Mouse (Mus musculus) left cerebral cortex, postnatal 4 days (tissue): Measurements from ENCODE around the gene 4833420G17Rik. TPM values are rescaled to one million over a fixed set of nuclear protein-coding genes. Genes with fewer than 3 reads are reported as not detected.
"Not testable (repeated sequence)": the region's sequence is repeated elsewhere in the genome, so short reads cannot be mapped to it uniquely, and the experiment has no call there.

Experiments
- DNase-seq: peaks from one replicate; pipeline ENCODE4 v3.0.0-alpha.2; 2022
- intact Hi-C: fragments of 180-260 bp; cut with DNase I; formaldehyde crosslinking; loops from one replicate; pipeline ENCODE4 v1.15.1; 2025
- total RNA-seq, 2 experiments: library from RNA; stranded (reverse); gene quantifications; 2 replicates each; pipeline ENCODE4 v1.2.3; 2021

Gene 4833420G17Rik
- 10 to 100 TPM; 35.7 to 36.3 TPM for total RNA-seq

DNA sequence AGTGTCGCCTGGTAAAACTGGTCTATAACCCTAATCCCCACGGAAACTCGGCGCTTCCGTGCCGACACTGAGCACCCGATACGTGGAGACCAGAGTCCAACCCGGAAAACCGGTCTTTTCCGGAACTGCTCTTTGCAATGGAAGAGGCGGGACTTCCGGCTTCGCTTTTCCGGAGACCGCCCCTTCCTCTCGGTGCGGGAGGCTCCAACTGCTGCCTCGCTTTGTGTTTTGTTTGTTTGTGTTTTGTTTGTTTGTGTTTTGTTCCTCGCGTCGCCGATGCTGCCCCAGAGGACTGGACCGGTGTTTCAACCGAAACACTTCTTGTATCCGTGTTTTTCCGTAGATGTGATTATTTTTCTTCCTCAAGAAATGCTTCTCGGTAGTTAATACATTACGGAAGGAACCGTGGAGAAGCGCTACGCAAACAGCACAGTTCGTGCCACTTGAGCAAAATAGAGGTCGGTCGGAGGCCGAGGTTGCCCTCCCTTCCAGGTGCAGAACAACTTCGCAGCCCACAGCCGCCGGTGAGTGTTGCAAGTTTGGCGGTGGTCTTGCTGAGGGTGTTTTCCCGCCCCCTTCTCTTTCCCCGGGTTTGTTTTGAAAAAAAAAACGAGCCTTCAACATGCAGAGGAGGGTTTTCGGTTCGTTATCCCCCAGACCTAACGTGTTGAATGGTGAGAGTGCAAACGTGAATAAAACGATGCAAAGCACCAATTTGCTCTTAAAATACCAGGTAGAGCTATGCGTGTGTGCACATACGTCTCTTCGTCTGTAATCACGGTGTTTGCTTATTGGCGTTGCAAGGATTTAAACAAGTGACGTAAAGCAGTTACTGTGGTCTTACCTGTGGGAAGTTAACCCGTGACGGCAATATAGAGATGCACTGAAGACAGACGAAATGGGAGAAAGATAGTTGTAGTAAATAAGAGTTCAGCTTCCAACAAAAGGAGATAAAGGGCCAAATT, at the start of gene 4833420G17Rik:
Gene 4833420G17Rik, plus strand, starts transcription at position 173 of the 965 bp plus-strand sequence.
- DNase-seq: peak; percentile 86
- intact Hi-C loops: no loop called here

DNA sequence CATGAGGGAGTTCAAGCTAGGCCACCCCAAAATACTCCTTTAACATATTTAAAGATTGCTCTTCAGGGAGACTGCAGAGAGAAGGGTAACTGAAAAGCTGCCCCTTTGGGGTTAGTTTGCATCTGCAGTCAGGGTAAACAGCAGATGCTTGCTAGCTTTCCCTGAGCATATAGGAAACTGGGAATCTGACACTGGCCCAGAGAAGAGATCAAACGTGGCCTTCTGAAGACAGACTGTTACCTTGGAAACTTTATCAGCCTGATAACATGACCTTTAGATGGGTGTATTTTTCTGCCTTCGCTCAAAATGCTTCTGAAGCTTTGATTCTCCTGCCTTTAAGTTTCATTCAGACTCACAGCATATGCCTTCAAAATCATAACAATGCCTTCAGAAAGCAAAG, 49.5 kb upstream of the 4833420G17Rik start:
- DNase-seq: no peak
- intact Hi-C loops: no loop called here

DNA sequence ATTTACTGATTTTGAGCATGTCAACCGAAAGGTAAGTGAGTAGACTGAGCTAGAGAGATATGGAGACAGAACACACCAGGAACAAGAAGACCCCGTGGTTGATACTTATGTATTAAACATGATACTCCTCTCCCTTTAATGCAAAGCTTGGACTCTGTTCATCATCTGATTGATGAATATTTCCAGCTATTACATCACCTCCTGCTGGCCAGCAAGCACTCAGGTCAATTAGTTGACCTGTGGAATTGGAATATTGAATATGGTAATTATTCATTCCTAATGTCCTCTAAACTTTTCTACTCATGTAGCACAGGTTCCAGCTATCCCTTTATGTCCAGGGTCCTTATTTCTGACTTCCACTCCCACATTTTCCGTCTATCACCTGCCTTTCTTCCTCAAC, 44.1 kb upstream of the 4833420G17Rik start:
- DNase-seq: no peak
- intact Hi-C loops: no loop called here

DNA sequence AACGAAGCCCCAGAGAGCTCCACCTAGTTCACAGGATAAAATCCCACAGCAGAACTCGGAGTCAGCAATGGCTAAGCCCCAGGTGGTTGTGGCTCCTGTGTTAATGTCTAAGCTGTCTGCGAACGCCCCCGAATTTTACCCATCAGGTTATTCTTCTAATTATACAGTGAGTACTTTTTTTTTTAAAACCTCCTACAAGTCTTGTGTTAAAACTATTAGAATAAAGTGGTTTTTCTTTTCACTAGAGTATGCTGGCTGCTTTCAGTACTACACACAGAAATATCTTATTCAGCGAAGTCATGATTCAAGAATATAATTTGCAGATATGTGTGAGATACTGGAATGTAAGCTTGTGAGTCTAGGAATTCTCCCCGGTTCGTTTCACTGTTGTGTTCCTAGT, 32.4 kb upstream of the 4833420G17Rik start:
- intact Hi-C loops: no loop called here
- DNase-seq: peak; percentile 5

DNA sequence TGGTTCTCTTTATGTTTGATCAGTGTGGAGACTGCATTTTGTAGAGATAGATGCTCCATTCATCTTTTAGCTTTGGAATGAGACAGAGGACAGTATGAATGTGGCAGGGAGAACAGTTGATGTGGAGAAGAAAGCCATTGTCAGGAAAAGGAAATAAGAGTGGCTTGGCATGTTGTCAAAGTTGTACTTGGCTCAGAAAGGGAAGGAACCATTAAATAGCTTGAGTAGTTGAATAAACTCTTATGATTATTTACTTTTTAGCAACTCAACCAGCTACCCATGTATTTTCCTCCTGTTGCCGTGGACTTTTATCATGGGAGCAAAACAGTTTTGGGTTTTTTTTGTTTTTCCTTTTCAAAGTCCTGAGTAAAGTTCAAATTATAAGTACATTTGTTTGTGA, 30.5 kb upstream of the 4833420G17Rik start:
- intact Hi-C loops: no loop called here
- DNase-seq: no peak

DNA sequence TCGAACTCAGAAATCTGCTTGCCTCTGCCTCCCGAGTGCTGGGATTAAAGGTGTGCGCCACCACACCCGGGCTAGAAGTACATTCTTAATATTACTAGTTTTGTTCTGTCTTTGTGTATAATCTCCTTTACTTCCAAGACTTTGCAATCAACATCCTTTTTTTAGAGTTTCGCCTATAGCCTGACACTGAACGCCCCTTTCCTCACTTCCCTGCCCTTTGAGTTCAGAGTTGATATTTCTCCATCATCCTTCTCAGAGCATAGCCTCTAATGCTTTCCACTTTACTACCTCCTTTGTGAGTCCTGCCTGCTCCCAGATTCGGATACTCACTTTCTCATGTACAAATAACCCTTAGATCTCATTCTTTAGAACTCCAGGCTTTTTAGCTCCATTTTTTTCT, 28.2 kb upstream of the 4833420G17Rik start:
- intact Hi-C loops: no loop called here
- DNase-seq: no peak

DNA sequence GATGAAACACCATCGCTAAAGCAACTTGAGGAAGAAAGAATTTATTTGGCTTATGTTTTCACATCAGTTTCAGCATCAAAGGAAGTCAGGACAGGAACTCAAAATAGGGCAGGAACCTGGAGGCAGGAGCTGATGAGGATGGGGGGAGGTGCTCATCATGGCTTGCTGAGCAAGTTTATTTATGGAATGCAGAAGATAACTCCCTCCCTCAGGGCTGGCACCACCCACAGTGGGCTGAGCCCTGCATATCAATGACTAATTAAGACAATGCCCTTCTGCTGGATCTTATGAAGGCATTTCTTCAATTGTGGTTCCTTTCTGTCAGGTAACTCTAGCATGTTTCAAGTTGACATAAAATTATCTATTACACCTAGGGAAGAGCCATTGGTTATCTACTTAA, 20.3 kb upstream of the 4833420G17Rik start:
- DNase-seq: no peak
- intact Hi-C loops: no loop called here

DNA sequence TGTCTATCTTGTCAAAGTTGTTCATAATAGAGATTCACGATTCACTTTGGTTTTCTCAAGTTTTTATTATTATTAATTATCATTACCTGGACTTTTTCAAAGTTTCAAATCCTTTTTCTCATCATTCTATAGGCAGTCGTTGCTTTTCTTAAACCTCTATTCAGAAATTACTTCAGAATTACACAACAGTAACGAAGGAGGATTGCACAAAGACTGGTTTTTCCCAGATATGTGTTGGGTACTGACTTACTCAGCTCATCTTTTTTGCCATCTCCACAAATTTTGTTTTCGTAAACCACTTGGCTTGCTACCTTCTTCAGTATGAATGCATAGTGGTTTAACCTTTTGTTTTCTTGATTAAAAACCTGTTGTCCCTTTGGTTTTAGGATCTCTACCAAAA, 9.0 kb upstream of the 4833420G17Rik start:
- intact Hi-C loops: no loop called here
- no peak for DNase-seq

DNA sequence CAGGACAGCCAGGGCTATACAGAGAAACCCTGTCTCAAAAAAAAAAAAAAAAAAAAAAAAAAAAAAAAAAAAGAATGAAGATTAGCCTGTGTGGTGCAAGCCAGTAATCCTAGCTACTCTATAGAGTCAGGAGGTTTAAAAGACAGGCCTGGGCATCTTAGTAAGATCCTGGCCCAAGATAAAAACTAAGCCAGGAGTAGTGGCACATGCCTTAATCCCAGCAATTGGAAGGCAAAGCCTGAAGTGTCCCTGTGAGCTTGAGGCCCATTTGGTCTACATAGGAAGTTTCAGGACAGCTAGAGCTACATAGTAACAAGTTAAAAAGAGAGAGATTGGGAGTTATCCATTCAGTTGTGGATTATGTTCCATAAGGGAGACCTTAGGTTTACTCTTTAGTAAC, 7.5 kb upstream of the 4833420G17Rik start:
- DNase-seq: no peak
- intact Hi-C loops: no loop called here

DNA sequence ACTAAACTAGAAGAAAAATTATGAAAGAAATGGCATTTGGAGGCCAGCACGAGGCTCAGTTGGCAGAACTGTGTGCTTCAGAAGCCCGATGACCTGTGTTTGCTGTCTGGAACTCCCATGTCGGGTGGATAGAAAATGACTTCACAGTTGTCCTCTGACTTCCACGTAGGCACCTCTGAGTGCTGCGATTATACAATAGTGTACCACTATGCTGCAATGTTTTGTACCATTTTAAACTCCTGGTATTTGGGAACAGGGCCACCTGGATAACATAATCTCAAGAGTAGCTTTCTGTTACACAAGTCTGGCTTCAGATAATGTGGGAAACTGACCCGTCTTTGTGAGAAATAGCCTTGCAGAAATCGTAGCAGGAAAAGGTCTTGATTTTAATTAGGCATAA, 6.2 kb upstream of the 4833420G17Rik start:
- no peak for DNase-seq
- intact Hi-C loops: no loop called here

DNA sequence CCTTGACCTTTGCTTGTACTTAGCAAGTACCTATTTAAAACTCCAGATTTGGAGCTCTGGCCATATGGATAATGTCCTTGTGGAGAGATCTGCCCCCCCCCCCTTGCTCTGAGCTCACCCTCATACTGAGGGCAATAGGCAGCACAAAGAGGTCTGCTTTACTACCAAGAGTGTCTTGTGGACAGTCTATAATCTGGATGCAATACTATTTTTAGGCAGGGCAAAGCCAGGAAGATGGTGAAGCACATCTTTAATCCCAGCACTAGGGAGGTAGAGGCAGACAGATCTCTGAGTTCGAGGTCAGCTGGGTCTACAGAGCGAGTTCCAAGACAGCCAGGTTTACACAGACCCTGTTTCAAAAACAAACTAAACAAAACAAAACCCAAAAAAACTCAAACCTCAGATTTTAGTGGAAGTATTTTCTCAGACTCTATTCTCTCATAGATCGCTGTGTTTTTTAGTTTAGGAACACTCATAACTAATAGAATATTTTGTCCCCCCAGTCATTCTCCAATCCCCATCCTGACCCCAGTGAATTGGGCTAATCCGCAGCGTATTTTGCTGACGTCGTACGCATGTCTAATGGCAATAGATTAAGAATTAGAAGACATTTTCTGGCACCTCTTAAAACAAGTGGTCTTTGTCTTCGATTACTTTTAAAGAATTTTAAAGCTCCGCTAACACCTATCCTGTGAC, 520 bp upstream of the 4833420G17Rik start:
- intact Hi-C loops: no loop called here
- DNase-seq: no peak

DNA sequence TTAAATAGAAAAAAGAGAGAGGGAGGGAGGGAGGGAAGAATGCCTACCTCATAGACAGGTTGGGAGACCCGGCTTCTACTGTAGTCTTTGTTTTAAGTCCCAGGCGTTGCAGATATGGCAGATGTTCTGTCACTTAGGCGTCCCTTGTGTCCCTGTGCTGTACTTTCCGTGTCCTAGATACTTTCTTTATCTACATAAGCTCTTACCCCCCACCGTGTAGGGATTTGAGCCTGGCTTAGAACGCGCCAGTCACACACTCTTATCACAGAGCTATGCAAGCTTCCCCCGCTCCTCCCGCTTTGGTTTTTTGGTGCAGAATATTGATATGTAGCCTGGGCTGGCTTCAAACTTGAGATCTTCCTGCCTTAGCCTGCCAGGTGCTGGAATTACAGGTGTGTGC, 14.1 kb downstream of the 4833420G17Rik start:
- DNase-seq: no peak
- intact Hi-C loops: no loop called here

DNA sequence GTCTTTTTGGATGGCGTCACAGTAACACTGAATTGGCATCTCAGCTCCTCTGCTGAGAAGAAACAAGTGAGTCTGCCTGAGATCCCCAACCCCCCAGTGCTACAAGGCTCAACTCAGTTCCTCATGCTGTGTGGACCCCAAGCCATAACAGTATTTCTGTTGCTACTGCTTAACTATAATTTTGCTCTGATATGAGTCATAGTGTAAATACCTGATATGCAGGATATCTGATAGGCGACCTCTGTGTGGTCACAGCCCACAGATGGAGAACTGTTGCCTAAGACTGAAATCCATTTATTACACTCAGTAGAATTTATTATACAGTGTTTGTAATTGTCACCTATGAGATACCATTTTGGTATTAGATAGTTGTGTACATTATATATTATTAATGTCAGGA, 15.2 kb downstream of the 4833420G17Rik start:
- intact Hi-C loops: no loop called here
- no peak for DNase-seq

DNA sequence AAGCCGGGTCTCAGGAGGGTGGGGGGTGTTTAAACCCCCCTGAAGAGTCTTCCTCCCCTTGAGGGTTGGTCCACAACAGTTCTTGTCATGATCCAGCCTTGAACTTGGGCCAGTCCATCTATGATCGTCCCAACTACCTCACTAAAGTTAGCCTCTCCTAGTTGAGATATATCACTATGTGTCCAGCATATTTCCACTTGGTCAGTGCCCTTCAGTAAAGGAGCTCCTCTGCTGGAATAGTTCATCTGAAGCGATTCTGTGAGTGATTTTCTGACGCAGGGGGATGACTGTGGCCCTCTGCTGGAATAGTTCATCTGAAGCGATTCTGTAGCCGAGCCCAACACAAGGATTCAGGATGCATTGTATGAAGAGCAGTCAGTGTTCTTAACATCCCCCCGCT, 24.8 kb downstream of the 4833420G17Rik start:
- DNase-seq: no peak
- intact Hi-C loops: no loop called here

DNA sequence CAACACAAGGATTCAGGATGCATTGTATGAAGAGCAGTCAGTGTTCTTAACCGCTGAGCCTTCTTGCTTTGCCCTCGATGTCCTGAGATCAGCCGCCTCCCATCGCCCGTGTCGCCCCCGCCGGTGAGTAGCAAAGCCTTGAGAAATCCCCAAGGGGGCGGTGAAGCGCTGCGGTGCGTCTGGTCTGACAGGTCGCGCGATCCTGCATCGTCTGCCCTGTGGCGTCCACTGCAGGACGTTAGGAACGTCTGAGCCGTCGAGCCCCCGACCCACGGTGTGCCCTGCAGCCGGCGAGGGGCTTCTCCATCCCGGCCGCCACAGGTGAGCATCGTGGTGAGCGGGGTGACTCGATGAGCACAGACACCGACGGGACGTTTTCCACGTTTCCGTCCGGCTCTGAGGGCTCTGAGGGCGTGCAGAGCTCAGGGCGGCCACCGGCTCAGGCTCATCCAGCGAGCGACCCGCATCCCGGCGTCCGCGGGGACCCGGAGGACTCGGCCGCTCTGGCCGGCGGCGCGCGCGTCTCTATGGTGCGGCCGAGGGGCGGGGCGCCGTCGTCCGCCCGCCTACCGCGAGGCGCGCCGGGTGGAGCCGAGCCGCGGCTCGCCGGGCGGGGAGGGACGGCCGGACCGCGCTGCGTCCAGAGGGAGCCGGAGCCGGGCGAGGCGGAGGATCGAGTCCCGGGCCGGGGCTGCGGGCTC, 25.5 kb downstream of the 4833420G17Rik start, which contains the start of the genes Tmem267 and 3110070M22Rik:
Gene Tmem267, plus strand, starts transcription at position 160 of the 701 bp plus-strand sequence.
Gene 3110070M22Rik, minus strand, starts transcription at position 504 of the 701 bp plus-strand sequence.
- intact Hi-C loops: no loop called here
- peak; percentile 88 for DNase-seq

DNA sequence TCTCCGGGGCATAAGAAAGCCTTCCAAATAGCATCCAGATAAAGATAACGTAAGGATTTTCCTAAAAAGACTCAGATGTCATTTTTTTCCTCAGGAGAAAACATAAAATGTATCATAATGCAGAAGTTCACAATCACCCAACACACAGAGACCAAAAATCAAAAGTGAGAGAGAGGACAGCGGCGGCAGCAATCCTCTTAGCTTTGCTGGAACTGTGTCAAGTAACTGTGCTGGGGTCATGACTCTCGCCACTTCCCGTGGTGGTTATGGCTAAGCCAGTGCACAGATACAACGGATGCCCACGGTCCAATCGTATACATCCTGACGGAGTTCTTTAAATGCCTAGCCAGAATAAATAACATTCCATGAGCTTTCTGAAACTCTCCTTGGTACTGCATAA, 29.5 kb downstream of the 4833420G17Rik start:
- intact Hi-C loops: not testable (repeated sequence)

DNA sequence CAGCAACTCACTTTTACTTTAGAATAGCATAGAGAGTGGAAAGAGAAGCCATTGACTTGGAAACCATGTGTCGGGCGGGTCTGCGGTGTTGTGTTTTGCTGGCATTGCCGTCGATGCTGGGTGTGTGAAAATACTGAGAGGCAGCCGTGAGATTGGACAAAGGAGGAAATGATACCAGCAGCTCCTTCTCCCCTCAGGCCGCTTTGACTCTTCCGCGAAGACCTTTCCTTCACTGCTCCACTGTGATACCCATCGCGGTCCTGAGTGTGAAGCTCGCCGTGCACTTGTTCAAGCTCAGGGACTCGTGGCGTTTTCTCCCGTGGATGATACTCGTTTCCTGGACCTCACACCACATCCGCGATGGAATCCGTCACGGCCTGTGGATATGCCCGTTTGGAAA, 32.4 kb downstream of the 4833420G17Rik start:
- DNase-seq: not testable (repeated sequence)

More for the DNA sequence above, 29.5 kb downstream of the 4833420G17Rik start:
- not testable (repeated sequence) for DNase-seq

More for the DNA sequence above, 32.4 kb downstream of the 4833420G17Rik start:
- intact Hi-C loops: not testable (repeated sequence)
